Mouse (Mus musculus): ENCODE measurements at regions not wholly inside any gene's neighbourhood (a gene's known extent, or its start where the extent isn't known, plus 50 kb on each side); places are given as distances from the start of the nearest gene placed in this dataset.

DNA sequence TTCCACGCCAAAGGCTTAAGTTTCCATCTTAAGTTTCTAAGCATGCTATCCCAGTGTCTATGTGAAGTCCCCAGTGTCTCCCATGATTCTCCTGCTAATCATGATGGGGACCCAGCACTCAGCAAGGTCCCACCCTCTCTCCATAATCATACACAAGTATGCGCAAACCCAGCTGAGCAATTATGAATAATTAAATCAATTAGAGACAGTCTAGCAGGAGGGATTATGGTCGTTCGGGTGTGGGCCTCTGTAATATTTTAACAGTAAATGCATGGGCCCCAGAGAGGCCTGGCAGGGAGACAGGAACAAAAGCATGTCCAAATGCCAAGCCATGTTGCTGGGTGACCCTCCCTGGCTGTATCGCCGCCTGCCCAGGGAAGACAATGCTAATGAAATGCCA is 73.1 kb upstream of the Msx1 start:
- no peaks in the 10 kb centered on the region for H3K4me1 ChIP-seq (ENCODE audit: control insufficient read depth, insufficient read depth, low read length)
- 71% methylated on average over 6 of the region's 6 CpGs for WGBS
- peaks cover 3% of the 10 kb centered on the region; the same call in 1 of the 2 replicates for H3K27me3 ChIP-seq (ENCODE audit: control insufficient read depth, insufficient read depth, low read length)
- DNase-seq, result no peak
- H3K27ac ChIP-seq (ENCODE audit: insufficient read depth, low read length), result no peak overlapping the region
- no peak overlapping the region for H3K4me3 ChIP-seq (replicated peaks; ENCODE audit: insufficient read depth, low read depth, low read length)
- TF ChIP-seq POLR2A (IDR thresholded peaks at IDR 0.05; ENCODE audit: borderline replicate concordance, insufficient read depth, low read length) (no peak), CTCF (IDR thresholded peaks at IDR 0.05; ENCODE audit: borderline replicate concordance, insufficient read depth, low read depth, low read length) (no peak)

DNA sequence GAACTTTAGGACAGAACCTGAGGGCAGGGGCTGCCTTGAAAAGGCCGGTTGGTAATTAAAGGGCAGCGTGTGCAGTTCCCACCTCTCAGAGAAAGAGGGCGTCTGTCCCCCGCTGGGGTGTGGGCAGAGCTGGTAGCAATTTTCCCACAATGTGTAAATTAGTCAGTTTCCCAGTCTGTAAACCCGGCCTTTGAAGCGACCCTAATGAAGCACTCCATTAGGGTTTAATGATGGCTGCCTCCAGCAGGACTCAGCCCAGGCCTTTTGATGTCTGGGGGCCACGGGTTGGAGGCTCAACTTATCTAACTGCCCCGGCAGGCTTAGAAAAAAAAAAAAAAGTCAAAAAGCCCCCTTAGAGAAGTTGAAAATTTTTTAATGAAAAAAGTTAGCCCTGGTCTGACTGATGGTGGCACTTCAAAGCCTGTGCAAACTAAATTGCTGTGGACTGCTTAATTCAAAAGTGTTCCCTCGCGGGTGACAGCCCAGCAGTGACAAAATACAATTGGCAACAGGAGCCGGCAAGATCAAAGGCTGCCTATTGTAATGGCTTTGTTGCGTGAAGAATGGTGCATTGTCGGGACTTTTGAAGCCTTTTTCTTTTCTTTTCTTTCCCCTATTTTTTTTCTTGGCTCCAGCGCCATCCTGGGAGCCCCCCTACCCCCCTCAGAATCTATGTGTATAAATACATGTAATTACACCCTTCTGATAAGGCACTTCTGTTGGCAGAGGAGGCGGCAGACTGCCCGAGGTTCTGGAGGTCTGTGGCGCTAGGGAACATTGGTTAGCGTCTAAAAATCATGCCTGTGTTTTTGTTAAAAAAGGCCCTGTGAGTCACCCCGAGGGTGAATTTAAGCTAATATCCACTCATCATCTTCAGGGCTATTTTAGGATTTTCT is 71.3 kb upstream of the Msx1 start:
- Histone ChIP-seq H3K27ac (ENCODE audit: insufficient read depth, low read length) (no peak overlapping the region), H3K4me3 (replicated peaks; ENCODE audit: insufficient read depth, low read depth, low read length) (no peak overlapping the region), H3K4me1 (ENCODE audit: control insufficient read depth, insufficient read depth, low read length) (peaks cover 8% of the 10 kb centered on the region; the same call in 1 of the 2 replicates), H3K27me3 (ENCODE audit: control insufficient read depth, insufficient read depth, low read length) (peaks cover 1% of the 10 kb centered on the region; the same call in 1 of the 2 replicates)
- WGBS, result 39% methylated on average over 19 of the region's 19 CpGs
- TF ChIP-seq POLR2A (IDR thresholded peaks at IDR 0.05; ENCODE audit: borderline replicate concordance, insufficient read depth, low read length) (no peak), CTCF (IDR thresholded peaks at IDR 0.05; ENCODE audit: borderline replicate concordance, insufficient read depth, low read depth, low read length) (no peak)
- no peak for DNase-seq

- Histone ChIP-seq H3K27me3 (ENCODE audit: control insufficient read depth, insufficient read depth, low read length) (peaks cover 1% of the 10 kb centered on the region; the same call in 1 of the 2 replicates), H3K4me3 (replicated peaks; ENCODE audit: insufficient read depth, low read depth, low read length) (no peak overlapping the region), H3K27ac (ENCODE audit: insufficient read depth, low read length) (no peak overlapping the region), H3K4me1 (ENCODE audit: control insufficient read depth, insufficient read depth, low read length) (peaks cover 16% of the 10 kb centered on the region)
- 22% methylated on average over 36 of the region's 36 CpGs for WGBS
- TF ChIP-seq CTCF (IDR thresholded peaks at IDR 0.05; ENCODE audit: borderline replicate concordance, insufficient read depth, low read depth, low read length) (no peak), POLR2A (IDR thresholded peaks at IDR 0.05; ENCODE audit: borderline replicate concordance, insufficient read depth, low read length) (no peak)
- DNase-seq, result no peak
Observed at GRCm38 (mm10) chr5:37893639-37894550, 69.5 kb upstream of the Msx1 start.

DNA sequence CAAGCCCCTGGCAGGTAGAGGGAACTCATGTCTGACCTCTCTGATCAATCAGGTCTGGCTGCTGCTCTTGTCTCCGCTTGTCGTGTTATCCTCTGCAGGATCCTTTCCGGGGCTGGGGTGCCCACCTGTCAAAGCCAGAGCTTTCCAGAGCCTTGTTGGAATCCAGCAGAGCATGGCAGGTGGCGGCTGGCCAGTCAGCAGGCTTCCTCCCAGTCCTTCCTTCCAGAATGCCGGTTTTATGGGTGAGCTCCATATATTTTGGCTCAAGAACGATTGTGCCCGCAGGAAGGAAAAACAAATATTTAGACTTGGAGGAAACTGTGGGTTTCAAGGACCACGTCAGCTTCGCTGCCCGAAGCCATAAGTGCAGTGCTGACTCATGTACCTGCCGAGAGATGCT is 66.3 kb upstream of the Msx1 start:
- DNase-seq, result peak; percentile 29 to 43
- Histone ChIP-seq H3K27me3 (ENCODE audit: control insufficient read depth, insufficient read depth, low read length) (peaks cover 1% of the 10 kb centered on the region; the same call in 1 of the 2 replicates), H3K4me3 (replicated peaks; ENCODE audit: insufficient read depth, low read depth, low read length) (peak overlapping the region; percentile 9), H3K27ac (ENCODE audit: insufficient read depth, low read length) (no peak overlapping the region), H3K4me1 (ENCODE audit: control insufficient read depth, insufficient read depth, low read length) (peaks cover 16% of the 10 kb centered on the region)
- TF ChIP-seq POLR2A (IDR thresholded peaks at IDR 0.05; ENCODE audit: borderline replicate concordance, insufficient read depth, low read length) (no peak), CTCF (IDR thresholded peaks at IDR 0.05; ENCODE audit: borderline replicate concordance, insufficient read depth, low read depth, low read length) (no peak)
- WGBS, result 7% methylated on average over 11 of the region's 11 CpGs

GRCm38 (mm10) chr5:37879668-37880380 is 55.4 kb upstream of the Msx1 start:
- Histone ChIP-seq H3K4me3 (replicated peaks; ENCODE audit: insufficient read depth, low read depth, low read length) (no peak overlapping the region), H3K4me1 (ENCODE audit: control insufficient read depth, insufficient read depth, low read length) (peaks cover 11% of the 10 kb centered on the region), H3K27me3 (ENCODE audit: control insufficient read depth, insufficient read depth, low read length) (no peaks in the 10 kb centered on the region; the same call in 1 of the 2 replicates), H3K27ac (ENCODE audit: insufficient read depth, low read length) (no peak overlapping the region)
- TF ChIP-seq POLR2A (IDR thresholded peaks at IDR 0.05; ENCODE audit: borderline replicate concordance, insufficient read depth, low read length) (no peak), CTCF (IDR thresholded peaks at IDR 0.05; ENCODE audit: borderline replicate concordance, insufficient read depth, low read depth, low read length) (no peak)
- WGBS, result 7% methylated on average over 2 of the region's 2 CpGs
- DNase-seq, result peak in 1 of 2 experiments; percentile 21

DNA sequence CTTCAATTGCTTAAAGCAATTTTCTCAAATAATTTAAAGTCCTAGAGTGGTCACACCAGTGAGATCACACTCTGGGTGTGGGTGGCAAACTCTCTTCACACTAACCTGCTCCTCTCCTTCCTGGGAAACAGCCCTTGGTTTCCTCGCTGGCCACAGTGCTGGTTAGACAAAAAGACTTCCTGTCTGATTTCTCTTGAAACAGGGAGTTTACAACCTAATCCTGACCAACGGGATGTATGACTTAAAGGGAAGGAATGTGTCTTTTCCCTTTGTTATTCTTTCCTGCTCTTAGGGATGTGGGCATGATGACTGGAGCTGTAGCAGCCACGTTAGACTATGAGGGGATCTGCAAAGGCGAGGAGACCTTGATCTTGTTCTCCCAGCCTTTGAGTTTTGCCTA is 51.9 kb upstream of the Msx1 start:
- TF ChIP-seq POLR2A (IDR thresholded peaks at IDR 0.05; ENCODE audit: borderline replicate concordance, insufficient read depth, low read length), result no peak
- no peak for TF ChIP-seq CTCF (IDR thresholded peaks at IDR 0.05; ENCODE audit: borderline replicate concordance, insufficient read depth, low read depth, low read length)
- Histone ChIP-seq H3K27ac (ENCODE audit: insufficient read depth, low read length) (no peak overlapping the region), H3K4me1 (ENCODE audit: control insufficient read depth, insufficient read depth, low read length) (peaks cover 13% of the 10 kb centered on the region), H3K4me3 (replicated peaks; ENCODE audit: insufficient read depth, low read depth, low read length) (no peak overlapping the region), H3K27me3 (ENCODE audit: control insufficient read depth, insufficient read depth, low read length) (peaks cover 1% of the 10 kb centered on the region; the same call in 1 of the 2 replicates)
- DNase-seq, result no peak
- WGBS, result 79% methylated on average over 4 of the region's 4 CpGs

GRCm38 (mm10) chr5:37875452-37875851 is 51.1 kb upstream of the Msx1 start:
- Histone ChIP-seq H3K27me3 (ENCODE audit: control insufficient read depth, insufficient read depth, low read length) (peaks cover 1% of the 10 kb centered on the region; the same call in 1 of the 2 replicates), H3K4me3 (replicated peaks; ENCODE audit: insufficient read depth, low read depth, low read length) (no peak overlapping the region), H3K27ac (ENCODE audit: insufficient read depth, low read length) (no peak overlapping the region), H3K4me1 (ENCODE audit: control insufficient read depth, insufficient read depth, low read length) (peaks cover 13% of the 10 kb centered on the region)
- no peak for DNase-seq
- TF ChIP-seq CTCF (IDR thresholded peaks at IDR 0.05; ENCODE audit: borderline replicate concordance, insufficient read depth, low read depth, low read length) (no peak), POLR2A (IDR thresholded peaks at IDR 0.05; ENCODE audit: borderline replicate concordance, insufficient read depth, low read length) (no peak)
- 19% methylated on average over 13 of the region's 13 CpGs for WGBS
